Mouse (Mus musculus): ENCODE measurements around the gene Tcp10c. TPM values are rescaled to one million over a fixed set of nuclear protein-coding genes. Genes with fewer than 3 reads are reported as not detected.
"Not testable (repeated sequence)": the region's sequence is repeated elsewhere in the genome, so short reads cannot be mapped to it uniquely, and the experiment has no call there.

Gene Tcp10c
- polyA plus RNA-seq (2015; fragmentation: Nextera tagmentation; extraction: Ambion mirVana), result not detected in 2 replicates

DNA sequence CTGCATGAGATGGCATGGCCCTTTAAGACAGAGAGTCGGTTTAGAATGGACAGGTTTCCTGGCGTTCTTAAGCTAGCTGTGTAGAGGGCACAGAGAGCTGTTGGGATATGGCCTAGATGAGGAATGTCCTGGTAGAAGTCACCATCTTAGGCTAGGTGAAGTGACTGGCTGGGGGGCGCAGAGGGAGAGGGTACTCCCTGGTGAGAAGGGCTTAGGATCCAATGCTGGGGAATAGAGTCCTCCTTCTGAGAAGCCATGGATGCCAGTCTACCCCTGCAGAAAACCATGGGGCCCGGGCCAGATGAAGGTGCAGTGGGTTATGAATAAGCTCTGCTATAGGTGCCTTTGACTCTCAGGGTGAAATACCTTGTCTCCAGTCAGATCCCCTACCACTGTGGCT lies at the start of gene Tcp10c:
TSS of gene Tcp10c (plus strand) at position 52 of the 400 bp plus-strand sequence.
- 81% methylated on average over 4 of the region's 4 CpGs for WGBS
- not testable (repeated sequence) for H3K9ac ChIP-seq; H3K4me3 ChIP-seq; H3K4me2 ChIP-seq; H3K27ac ChIP-seq; H3K27me3 ChIP-seq; ATAC-seq (ENCODE audit: insufficient number of reproducible peaks, insufficient read depth, low FRiP score, low TSS enrichment, low read depth); H3K4me1 ChIP-seq; H3K36me3 ChIP-seq
- H3K9me3 ChIP-seq, result peaks cover 23% of the 10 kb centered on the region

DNA sequence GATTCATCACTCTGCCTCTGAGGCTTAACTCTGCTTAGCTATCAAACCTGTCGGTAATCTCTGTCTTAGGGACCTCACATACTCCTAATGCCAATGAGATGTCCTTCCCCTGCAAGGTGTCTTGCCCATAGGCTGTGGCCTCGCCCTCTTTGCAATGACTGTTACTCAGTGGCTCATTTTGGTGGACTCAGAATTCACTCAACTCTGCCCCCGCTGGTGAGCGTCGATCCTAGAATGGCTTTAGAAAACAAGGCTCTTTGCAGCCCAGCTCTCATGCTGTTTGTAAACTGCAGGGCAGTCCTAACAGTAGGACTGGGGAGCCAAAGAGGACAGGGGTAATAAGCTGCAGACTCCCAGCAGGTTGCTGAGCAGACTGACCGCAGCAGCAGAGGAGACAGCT lies 46.5 kb upstream of the Tcp10c start:
- ATAC-seq (ENCODE audit: insufficient number of reproducible peaks, insufficient read depth, low FRiP score, low TSS enrichment, low read depth); H3K27ac ChIP-seq; H3K4me1 ChIP-seq; H3K4me2 ChIP-seq; H3K36me3 ChIP-seq; H3K4me3 ChIP-seq; H3K27me3 ChIP-seq; H3K9ac ChIP-seq: not testable (repeated sequence)
- 79% methylated on average over 5 of the region's 6 CpGs for WGBS
- H3K9me3 ChIP-seq, result peaks cover 26% of the 10 kb centered on the region

DNA sequence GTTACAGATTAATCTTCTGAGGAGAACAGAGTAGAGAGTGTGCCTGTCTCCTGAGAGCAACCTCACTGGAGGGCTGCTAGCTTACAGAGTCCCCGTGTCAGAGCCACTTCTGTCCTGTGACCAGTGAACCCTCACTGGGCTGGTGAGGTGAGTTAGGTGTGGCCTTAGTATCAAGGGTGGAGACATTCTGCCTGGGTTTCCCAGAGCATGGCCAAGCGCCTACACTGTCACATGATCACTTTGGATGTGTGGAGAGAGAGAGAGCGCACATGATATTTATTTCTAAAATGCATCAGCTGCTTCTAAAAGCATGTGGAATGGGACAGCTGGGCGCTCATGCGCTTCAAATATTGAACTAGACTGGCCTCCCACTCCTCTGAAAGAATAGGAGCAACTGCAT lies 46.0 kb upstream of the Tcp10c start:
- 83% methylated on average over 5 of the region's 5 CpGs for WGBS
- not testable (repeated sequence) for H3K4me1 ChIP-seq; H3K9ac ChIP-seq; ATAC-seq (ENCODE audit: insufficient number of reproducible peaks, insufficient read depth, low FRiP score, low TSS enrichment, low read depth); H3K27me3 ChIP-seq; H3K36me3 ChIP-seq; H3K4me2 ChIP-seq; H3K4me3 ChIP-seq; H3K27ac ChIP-seq
- H3K9me3 ChIP-seq, result peaks cover 26% of the 10 kb centered on the region

DNA sequence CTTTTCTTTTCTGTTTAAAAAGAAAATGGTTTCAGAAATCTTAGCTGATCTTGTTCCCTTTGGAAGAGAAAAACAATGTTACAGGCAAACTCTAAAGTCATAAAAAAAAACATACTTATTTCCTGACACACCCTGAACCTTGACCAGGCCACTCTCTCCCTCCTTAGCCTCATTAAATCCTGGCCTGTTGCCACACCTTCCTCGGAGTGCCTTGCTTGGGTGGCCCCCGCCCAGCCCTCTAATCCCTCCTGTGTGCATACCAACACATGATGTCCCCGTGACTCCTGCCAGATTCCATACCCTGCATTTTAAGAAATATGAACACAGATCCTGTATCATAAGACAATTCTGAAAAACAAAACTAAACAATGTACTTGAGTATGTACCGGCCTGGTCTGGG lies 45.6 kb upstream of the Tcp10c start:
- not testable (repeated sequence) for H3K27ac ChIP-seq; H3K4me1 ChIP-seq; H3K36me3 ChIP-seq; H3K4me3 ChIP-seq; H3K4me2 ChIP-seq; H3K9ac ChIP-seq; H3K27me3 ChIP-seq; ATAC-seq (ENCODE audit: insufficient number of reproducible peaks, insufficient read depth, low FRiP score, low TSS enrichment, low read depth)
- 87% methylated on average over 4 of the region's 4 CpGs for WGBS
- peaks cover 26% of the 10 kb centered on the region for H3K9me3 ChIP-seq

DNA sequence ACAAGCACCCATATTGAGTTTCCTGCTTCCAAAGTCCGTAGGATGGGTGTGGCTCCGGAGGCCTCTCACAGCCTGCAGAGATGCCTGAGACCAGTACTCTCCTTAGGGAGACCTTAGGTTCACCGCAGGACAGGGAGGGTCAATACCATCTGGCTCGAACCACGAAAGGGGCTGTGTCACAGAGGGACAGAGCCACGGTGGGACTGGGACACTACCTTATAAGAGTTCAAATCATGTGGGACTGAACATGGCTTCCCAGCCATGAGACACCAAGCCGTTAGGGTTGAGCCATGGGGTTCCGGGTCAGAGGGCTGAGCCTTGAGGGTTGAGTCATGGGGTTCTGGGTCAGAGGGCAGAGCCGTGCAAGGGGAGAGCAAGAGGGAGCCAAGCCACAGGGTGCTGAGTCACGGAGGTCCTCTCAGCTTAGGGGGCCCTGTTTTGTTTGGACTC lies 45.2 kb upstream of the Tcp10c start:
- H3K9ac ChIP-seq; H3K4me2 ChIP-seq; H3K36me3 ChIP-seq; H3K27ac ChIP-seq; H3K27me3 ChIP-seq; H3K4me1 ChIP-seq; H3K4me3 ChIP-seq; ATAC-seq (ENCODE audit: insufficient number of reproducible peaks, insufficient read depth, low FRiP score, low TSS enrichment, low read depth): not testable (repeated sequence)
- H3K9me3 ChIP-seq, result peaks cover 27% of the 10 kb centered on the region
- WGBS, result 88% methylated on average over 10 of the region's 10 CpGs

DNA sequence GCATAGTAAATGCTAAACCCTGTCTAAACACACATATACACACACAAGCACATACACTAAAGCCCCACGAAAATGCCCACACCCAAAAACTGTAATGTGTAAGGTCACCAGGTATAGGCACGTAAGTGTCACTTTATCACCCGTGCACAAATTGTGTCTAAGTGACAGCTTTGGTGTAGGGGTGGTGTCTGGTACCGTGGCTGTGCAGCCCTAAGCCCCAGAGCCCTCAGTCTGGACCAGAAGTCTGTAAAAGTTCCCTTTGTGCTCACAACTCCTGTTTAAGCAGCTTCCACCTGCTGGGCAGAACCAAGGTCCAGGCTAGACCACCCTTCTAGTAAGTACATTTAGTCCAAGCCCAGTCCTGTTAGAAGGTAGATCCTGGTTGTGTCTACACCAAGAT lies 24.4 kb upstream of the Tcp10c start:
- WGBS, result 80% methylated on average over 4 of the region's 4 CpGs

DNA sequence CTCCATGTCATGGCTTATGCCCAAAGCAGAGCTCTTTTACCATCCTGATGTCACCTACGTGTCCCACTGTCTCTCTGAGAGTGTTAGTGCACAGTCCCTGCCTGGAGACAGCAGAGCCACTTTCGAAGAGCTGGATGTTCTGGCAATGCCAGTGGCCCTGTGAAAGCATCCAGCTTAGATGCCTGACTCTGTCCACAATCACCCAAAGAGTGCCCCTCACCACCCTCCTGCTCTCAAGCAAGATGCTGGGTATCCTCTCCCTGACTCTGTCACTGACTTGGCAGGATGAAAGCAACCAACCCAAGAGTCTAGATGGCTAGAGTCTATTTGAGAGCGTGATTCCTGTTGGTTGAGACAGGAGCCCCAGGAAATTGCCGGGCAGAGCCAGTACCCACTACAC lies 23.2 kb upstream of the Tcp10c start:
- ATAC-seq (ENCODE audit: insufficient number of reproducible peaks, insufficient read depth, low FRiP score, low TSS enrichment, low read depth); H3K9ac ChIP-seq; H3K4me1 ChIP-seq; H3K36me3 ChIP-seq; H3K4me2 ChIP-seq; H3K27me3 ChIP-seq; H3K27ac ChIP-seq; H3K4me3 ChIP-seq: not testable (repeated sequence)
- peaks cover 39% of the 10 kb centered on the region for H3K9me3 ChIP-seq
- WGBS, result 75% methylated on average over 4 of the region's 4 CpGs

More for the DNA sequence above, 24.4 kb upstream of the Tcp10c start:
- H3K27ac ChIP-seq; H3K4me3 ChIP-seq; H3K9ac ChIP-seq; H3K4me2 ChIP-seq; H3K4me1 ChIP-seq; H3K27me3 ChIP-seq; H3K36me3 ChIP-seq; ATAC-seq (ENCODE audit: insufficient number of reproducible peaks, insufficient read depth, low FRiP score, low TSS enrichment, low read depth): not testable (repeated sequence)
- H3K9me3 ChIP-seq, result peaks cover 39% of the 10 kb centered on the region

DNA sequence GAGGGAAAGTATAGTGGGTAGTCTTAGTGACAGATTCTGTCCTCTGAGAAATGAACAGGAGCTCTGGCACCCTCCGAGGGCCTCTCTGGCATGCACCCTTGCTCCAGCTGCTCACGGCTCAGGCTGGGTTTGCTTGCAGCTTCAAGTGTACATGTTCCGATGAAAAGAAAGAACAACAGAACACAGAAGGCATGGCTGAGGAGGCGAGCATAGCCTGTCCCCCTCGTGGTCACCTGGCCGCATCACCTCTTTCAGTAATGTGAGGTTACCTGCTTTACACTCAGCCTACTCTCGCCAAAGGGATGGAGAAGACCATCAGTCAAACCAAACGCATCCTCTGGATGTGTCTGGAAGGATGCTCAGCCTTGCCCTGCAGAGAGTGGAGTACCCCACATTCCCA lies 21.9 kb upstream of the Tcp10c start:
- not testable (repeated sequence) for H3K27me3 ChIP-seq; H3K4me2 ChIP-seq; H3K4me3 ChIP-seq; H3K4me1 ChIP-seq; H3K9ac ChIP-seq; H3K27ac ChIP-seq; ATAC-seq (ENCODE audit: insufficient number of reproducible peaks, insufficient read depth, low FRiP score, low TSS enrichment, low read depth); H3K36me3 ChIP-seq
- peaks cover 39% of the 10 kb centered on the region for H3K9me3 ChIP-seq
- 88% methylated on average over 8 of the region's 8 CpGs for WGBS

DNA sequence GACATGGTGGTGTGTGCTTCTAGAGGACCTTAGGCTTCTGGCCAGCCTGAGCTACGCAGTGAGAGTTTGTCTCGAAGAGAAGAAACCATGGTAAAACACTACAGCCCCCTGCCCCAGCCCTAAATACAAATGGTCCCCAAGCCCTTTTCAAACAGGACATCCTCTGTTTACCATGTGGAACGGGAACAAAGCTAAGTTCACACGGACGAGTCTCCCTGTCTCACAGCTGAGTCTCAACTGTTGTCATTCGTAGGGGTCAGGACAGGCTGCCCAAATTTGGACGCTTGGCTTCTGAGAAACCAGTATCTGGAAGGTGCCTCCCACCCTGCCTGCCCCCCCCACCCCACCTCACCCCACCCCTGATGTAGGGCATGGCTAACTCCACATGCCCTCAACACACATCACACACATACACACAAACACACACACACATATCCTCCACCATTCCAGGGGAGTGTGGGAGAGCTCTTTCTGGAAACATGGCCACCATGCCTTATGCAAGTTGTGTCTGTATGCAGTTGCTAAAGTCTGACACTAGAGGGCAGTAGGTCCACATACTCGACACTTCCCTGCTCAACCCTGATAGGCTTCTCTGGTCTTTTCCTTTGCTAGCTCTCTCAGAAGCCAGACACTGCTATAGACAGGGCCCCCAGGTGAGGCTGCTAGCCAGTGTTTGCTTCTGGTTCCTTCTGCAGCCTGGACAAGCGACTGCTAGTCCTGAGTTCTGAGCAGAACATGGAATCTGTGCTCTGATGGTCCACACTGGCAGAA lies 17.2 kb upstream of the Tcp10c start:
- H3K9ac ChIP-seq; H3K36me3 ChIP-seq; H3K27ac ChIP-seq; H3K4me3 ChIP-seq; H3K4me2 ChIP-seq; H3K4me1 ChIP-seq; ATAC-seq (ENCODE audit: insufficient number of reproducible peaks, insufficient read depth, low FRiP score, low TSS enrichment, low read depth); H3K27me3 ChIP-seq: not testable (repeated sequence)
- 67% methylated on average over 9 of the region's 9 CpGs for WGBS
- H3K9me3 ChIP-seq, result peaks cover 26% of the 10 kb centered on the region

DNA sequence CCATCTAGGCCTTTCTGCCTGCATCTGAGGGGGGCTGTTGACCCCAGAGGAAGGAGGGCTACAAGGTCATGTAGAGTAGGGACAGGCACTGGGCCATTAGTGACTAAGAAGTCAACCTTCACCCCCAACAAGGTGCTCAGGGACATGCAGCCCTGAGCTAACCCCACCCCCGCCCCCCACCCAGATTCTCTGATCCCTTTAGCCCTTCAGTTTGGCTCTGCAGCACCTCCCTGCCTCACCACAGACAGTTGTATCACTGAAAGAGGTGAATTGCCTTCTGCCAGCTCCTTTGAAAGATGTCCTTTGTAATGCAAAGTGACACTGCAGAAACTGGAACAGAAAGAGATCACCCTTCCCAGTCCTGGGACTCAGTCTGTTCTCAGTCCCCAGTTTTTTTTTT lies 16.4 kb upstream of the Tcp10c start:
- H3K27me3 ChIP-seq; H3K36me3 ChIP-seq; H3K4me2 ChIP-seq; H3K27ac ChIP-seq; ATAC-seq (ENCODE audit: insufficient number of reproducible peaks, insufficient read depth, low FRiP score, low TSS enrichment, low read depth); H3K4me1 ChIP-seq; H3K9ac ChIP-seq; H3K4me3 ChIP-seq: not testable (repeated sequence)
- peaks cover 20% of the 10 kb centered on the region for H3K9me3 ChIP-seq
- 55% methylated on average over 1 of the region's 1 CpGs for WGBS

DNA sequence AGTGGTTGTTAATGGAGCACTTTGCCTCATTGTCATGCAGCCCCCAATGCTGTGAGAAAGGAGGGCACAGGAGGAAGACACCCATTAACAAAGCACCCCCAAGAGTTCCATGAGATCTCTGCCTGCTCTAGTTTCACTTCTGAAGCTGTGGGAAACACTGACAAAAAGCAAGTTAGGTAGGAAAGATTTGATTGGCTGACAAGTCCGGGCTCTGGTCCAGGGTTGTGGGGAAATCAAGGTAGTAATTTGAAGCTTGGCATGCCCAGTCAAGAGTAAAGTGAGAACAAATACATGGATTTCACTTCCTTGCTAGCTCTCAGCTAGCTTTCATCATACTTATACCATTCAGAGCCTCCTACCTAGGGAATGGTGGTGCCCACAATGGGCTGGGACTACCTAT lies 14.3 kb upstream of the Tcp10c start:
- H3K9me3 ChIP-seq; H3K27ac ChIP-seq; H3K4me1 ChIP-seq; H3K4me3 ChIP-seq; H3K4me2 ChIP-seq; H3K9ac ChIP-seq; ATAC-seq (ENCODE audit: insufficient number of reproducible peaks, insufficient read depth, low FRiP score, low TSS enrichment, low read depth); H3K27me3 ChIP-seq; H3K36me3 ChIP-seq: not testable (repeated sequence)
- WGBS, result 81% methylated on average over 1 of the region's 1 CpGs

DNA sequence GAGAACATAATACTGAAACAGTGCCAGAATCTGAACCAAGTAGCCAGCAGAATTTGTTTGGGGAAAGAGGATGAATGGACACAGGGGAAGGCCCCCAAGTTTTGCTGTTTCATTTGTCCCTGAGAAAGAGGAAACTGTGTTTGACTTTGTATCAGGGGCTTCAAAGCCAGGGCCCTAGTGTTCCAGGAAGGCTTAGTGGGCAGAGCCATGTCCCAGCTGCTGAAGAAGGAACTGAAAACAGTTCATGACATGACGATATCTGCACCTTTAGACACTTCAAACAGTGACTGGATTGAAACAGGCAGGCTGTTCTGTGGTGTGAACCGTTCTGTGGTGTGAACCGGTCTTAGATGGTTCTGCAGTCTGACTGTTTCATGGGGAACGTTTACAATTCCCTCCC lies 8.4 kb upstream of the Tcp10c start:
- ATAC-seq (ENCODE audit: insufficient number of reproducible peaks, insufficient read depth, low FRiP score, low TSS enrichment, low read depth); H3K9me3 ChIP-seq; H3K4me1 ChIP-seq; H3K36me3 ChIP-seq; H3K27me3 ChIP-seq; H3K9ac ChIP-seq; H3K4me2 ChIP-seq; H3K4me3 ChIP-seq; H3K27ac ChIP-seq: not testable (repeated sequence)
- WGBS, result no CpG with 5 or more reads among the region's 4 CpGs

Measured in embryonic facial prominence, embryonic 13.5 days (tissue).